13 mouse cellular contexts compared by ENCODE assay signal in genomic region chr11:33221566-33222365, GRCm38 (mm10). TPM values are rescaled to one million over a fixed set of nuclear protein-coding genes. Genes with fewer than 3 reads are reported as not detected.
DNase-seq lines count a peak whose midpoint lies in the region; ATAC-seq lines count a peak whose summit lies in the region.
"Had no signal": no experiment of that assay in that cellular context is flagged by ENCODE, and none has a peak within 500 bp of the region (broad histone marks: within the 10 kb centered on the region; RNA-seq: fewer than 3 reads in every experiment).

No protein-coding gene starts in this region.

- ATAC-seq in limb, embryonic 12.5 days (ENCODE audit: insufficient number of reproducible peaks, insufficient read depth, low FRiP score, low TSS enrichment, low read depth): 0 out of 2 replicates have a peak, but pooled peaks have one; percentile 31
- peak; percentile 77 for ATAC-seq in embryonic facial prominence, embryonic 15.5 days (ENCODE audit: insufficient number of reproducible peaks, low FRiP score, low TSS enrichment, low read depth)
- ATAC-seq: forebrain, embryonic 16.5 days had no signal

- 80% methylated on average over 10 of the region's 11 CpGs for WGBS in limb, embryonic 12.5 days
- 79% methylated on average over 11 of the region's 11 CpGs for WGBS in limb, embryonic 10.5 days
- WGBS in embryonic facial prominence, embryonic 15.5 days: 42% methylated on average over 11 of the region's 11 CpGs

- H3K9ac ChIP-seq in limb, embryonic 12.5 days (replicated peaks): no peak overlapping the region
- no peak overlapping the region for H3K9ac ChIP-seq in embryonic facial prominence, embryonic 15.5 days

- no peaks in the 10 kb centered on the region for H3K9me3 ChIP-seq in limb, embryonic 12.5 days
- H3K9me3 ChIP-seq in limb, embryonic 10.5 days (replicated peaks): no peaks in the 10 kb centered on the region
- no peaks in the 10 kb centered on the region for H3K9me3 ChIP-seq in embryonic facial prominence, embryonic 15.5 days (replicated peaks)

- no peaks in the 10 kb centered on the region for H3K36me3 ChIP-seq in limb, embryonic 12.5 days
- H3K36me3 ChIP-seq in limb, embryonic 10.5 days: no peaks in the 10 kb centered on the region
- H3K36me3 ChIP-seq in embryonic facial prominence, embryonic 15.5 days: no peaks in the 10 kb centered on the region

- peak; percentile 23 to 31 for DNase-seq in heart, postnatal 10 days
- no peak for DNase-seq in heart, adult 11 months
- DNase-seq in limb, embryonic 10.5 days (ENCODE audit: low spot score): no peak
- DNase-seq in R1 (ENCODE audit: low read depth, low spot score): peak; percentile 79
- no peak for DNase-seq in yolk sac, embryonic 10.5 days (ENCODE audit: low spot score)
- DNase-seq: cerebellum, adult 9-10 months; heart, adult 2 months; thymus, postnatal 36 days had no signal

- no peak overlapping the region for H3K27ac ChIP-seq in limb, embryonic 12.5 days
- H3K27ac ChIP-seq in limb, embryonic 10.5 days: no peak overlapping the region
- 0 out of 2 replicates have a peak overlapping the region, but pooled peaks have one; percentile 3 for H3K27ac ChIP-seq in embryonic facial prominence, embryonic 15.5 days (replicated peaks)
- H3K27ac ChIP-seq: heart, adult 2 months; layer of hippocampus, adult 2 months had no signal

- intact Hi-C loops in heart, postnatal 10 days (cut with DNase I): no loop called here

- H3K27me3 ChIP-seq in limb, embryonic 12.5 days: no peaks in the 10 kb centered on the region
- no peaks in the 10 kb centered on the region for H3K27me3 ChIP-seq in limb, embryonic 10.5 days (ENCODE audit: low read depth, poor library complexity, severe bottlenecking)
- H3K27me3 ChIP-seq in embryonic facial prominence, embryonic 15.5 days: peaks cover 12% of the 10 kb centered on the region; the same call in 1 of the 2 replicates

- H3K4me1 ChIP-seq in limb, embryonic 12.5 days (replicated peaks): no peaks in the 10 kb centered on the region
- no peaks in the 10 kb centered on the region; the same call in 1 of the 2 replicates for H3K4me1 ChIP-seq in limb, embryonic 10.5 days
- peaks cover 20% of the 10 kb centered on the region for H3K4me1 ChIP-seq in embryonic facial prominence, embryonic 15.5 days

- H3K4me3 ChIP-seq in limb, embryonic 12.5 days (replicated peaks): no peak overlapping the region
- no peak overlapping the region for H3K4me3 ChIP-seq in limb, embryonic 10.5 days
- no peak overlapping the region for H3K4me3 ChIP-seq in embryonic facial prominence, embryonic 15.5 days (replicated peaks)
- H3K4me3 ChIP-seq: heart, adult 2 months; layer of hippocampus, adult 2 months had no signal

- H3K4me2 ChIP-seq in limb, embryonic 12.5 days: no peak overlapping the region
- no peak overlapping the region; the same call in 1 of the 2 replicates for H3K4me2 ChIP-seq in embryonic facial prominence, embryonic 15.5 days (replicated peaks)

RNA-seq across cellular contexts. Expression of gene Tlx3, which starts 18.4 kb away (rescaled TPM):
- not detected for total RNA-seq in heart, postnatal 10 days (2021)
- polyA plus RNA-seq in limb, embryonic 12.5 days (2016; fragmentation: Nextera tagmentation; extraction: Ambion mirVana): 0.39 TPM in 1 of 2 replicates, not detected in the other
- polyA plus RNA-seq in limb, embryonic 10.5 days (2016; fragmentation: Nextera tagmentation; extraction: Ambion mirVana): not detected in 2 replicates
- 0.52 and 0.63 TPM in 2 replicates for polyA plus RNA-seq in embryonic facial prominence, embryonic 15.5 days (2015; fragmentation: Nextera tagmentation; extraction: Ambion mirVana)
- total RNA-seq: heart, adult 2 months; layer of hippocampus, adult 2 months; left cerebral cortex, postnatal 36 days had no signal
- polyA plus RNA-seq: forebrain, embryonic 16.5 days; heart, adult 2 months had no signal

RNA-seq across cellular contexts. Expression of gene Gm12117, which starts 54.8 kb away (rescaled TPM):
- not detected for total RNA-seq in heart, postnatal 10 days (2021)
- 0.35 TPM in 1 of 2 replicates, not detected in the other for polyA plus RNA-seq in limb, embryonic 12.5 days (2016; fragmentation: Nextera tagmentation; extraction: Ambion mirVana)
- polyA plus RNA-seq in limb, embryonic 10.5 days (2016; fragmentation: Nextera tagmentation; extraction: Ambion mirVana): not detected in 2 replicates
- polyA plus RNA-seq in embryonic facial prominence, embryonic 15.5 days (2015; fragmentation: Nextera tagmentation; extraction: Ambion mirVana): not detected in 2 replicates
- total RNA-seq: heart, adult 2 months; left cerebral cortex, postnatal 36 days had no signal
- polyA plus RNA-seq: forebrain, embryonic 16.5 days; heart, adult 2 months had no signal

RNA-seq across cellular contexts. Expression of gene Npm1, which starts 58.8 kb away (rescaled TPM):
- 100 to 1,000 TPM; 202 to 225 TPM for total RNA-seq in heart, postnatal 10 days (2021)
- polyA plus RNA-seq in limb, embryonic 12.5 days (2016; fragmentation: Nextera tagmentation; extraction: Ambion mirVana): 1,112 and 1,195 TPM in 2 replicates
- polyA plus RNA-seq in limb, embryonic 10.5 days (2016; fragmentation: Nextera tagmentation; extraction: Ambion mirVana): 1,479 and 1,796 TPM in 2 replicates
- 769 and 852 TPM in 2 replicates for polyA plus RNA-seq in embryonic facial prominence, embryonic 15.5 days (2015; fragmentation: Nextera tagmentation; extraction: Ambion mirVana)

Comparison
In these comparisons a context has a peak if more than half of its experiments do, and no peak if none do; other contexts are left out.
1. DNase-seq: peak in heart, postnatal 10 days (2 of 2) and R1 (single experiment); none in heart, adult 11 months (single experiment), limb, embryonic 10.5 days (single experiment) and yolk sac, embryonic 10.5 days (single experiment).